Mouse (Mus musculus): ENCODE results near the gene Zbtb7b.

DNA sequence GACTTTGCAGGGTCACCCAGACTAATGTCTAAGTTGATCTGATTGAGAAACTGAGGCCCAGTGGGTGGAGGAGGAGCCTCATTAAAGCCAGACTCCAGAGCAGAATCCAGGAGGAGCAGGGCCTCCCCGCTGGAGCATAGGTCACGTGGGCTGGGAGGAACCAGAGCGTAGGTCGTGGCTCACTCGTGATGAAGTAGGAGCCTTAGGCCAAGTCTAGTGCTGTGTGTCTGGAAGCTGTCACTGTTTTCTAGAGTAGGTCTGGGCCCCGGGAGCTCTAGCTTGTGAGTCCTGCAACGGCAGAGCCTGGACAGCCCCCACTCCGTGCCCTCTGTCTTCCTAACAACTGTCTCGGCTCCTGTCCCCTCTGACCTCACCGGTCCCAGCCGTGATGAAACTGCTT lies 27.2 kb downstream of the Zbtb7b start:
- no peak for TF ChIP-seq POLR2A (IDR thresholded peaks at IDR 0.05; ENCODE audit: extremely low read depth, insufficient read depth, low read length)
- TF ChIP-seq CTCF (IDR thresholded peaks at IDR 0.05; ENCODE audit: extremely low read depth, insufficient read depth, low read length) = no peak

All from cortical plate, adult 2 months (tissue).